Mouse (Mus musculus): Measurements from ENCODE around the gene Abca7. TPM values are rescaled to one million over a fixed set of nuclear protein-coding genes. Genes with fewer than 3 reads are reported as not detected.

Gene Abca7
- polyA plus RNA-seq, 1 experiment from 2014 or later: 4.2 TPM

- 69% methylated on average over 20 of the region's 20 CpGs for WGBS
- no peak overlapping the region for H3K27ac ChIP-seq (ENCODE audit: low read depth, low read length)
- H3K9ac ChIP-seq (ENCODE audit: low read depth, low read length): no peak overlapping the region
- H3K9me3 ChIP-seq (ENCODE audit: control insufficient read depth, low read length): no peaks in the 10 kb centered on the region
- no peaks in the 10 kb centered on the region for H3K27me3 ChIP-seq (replicated peaks; ENCODE audit: control insufficient read depth, insufficient read depth, low read length)
- H3K4me3 ChIP-seq (ENCODE audit: low read length): no peak overlapping the region
- H3K4me2 ChIP-seq (ENCODE audit: low read length): no peak overlapping the region
- no peaks in the 10 kb centered on the region for H3K36me3 ChIP-seq (ENCODE audit: control insufficient read depth, insufficient read depth, low read length)
- H3K4me1 ChIP-seq (ENCODE audit: control insufficient read depth, insufficient read depth, low read depth, low read length): no peaks in the 10 kb centered on the region
- no peak for ATAC-seq
Observed at GRCm38 (mm10) chr10:80027681-80028520, 31.6 kb downstream of the Abca7 start.

DNA sequence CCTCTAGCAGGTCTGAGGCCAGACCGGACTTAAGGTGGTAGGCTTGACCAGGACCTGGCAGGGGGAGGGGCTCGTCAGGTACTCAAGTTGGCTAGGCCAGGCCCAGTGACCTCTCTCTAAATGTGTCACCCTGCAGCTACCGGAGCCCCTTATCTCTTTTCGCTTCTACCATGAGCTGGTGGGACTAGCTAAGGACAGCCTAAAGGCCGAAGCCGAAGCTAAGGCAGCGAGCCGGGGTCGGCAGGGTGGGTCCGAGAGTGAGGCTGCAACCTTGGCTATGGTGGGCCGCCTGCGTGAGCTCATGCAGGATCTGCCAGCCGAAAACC, 32.2 kb downstream of the Abca7 start:
- Histone ChIP-seq H3K9me3 (ENCODE audit: control insufficient read depth, low read length) (no peaks in the 10 kb centered on the region), H3K4me1 (ENCODE audit: control insufficient read depth, insufficient read depth, low read depth, low read length) (no peaks in the 10 kb centered on the region), H3K27ac (ENCODE audit: low read depth, low read length) (no peak overlapping the region), H3K27me3 (replicated peaks; ENCODE audit: control insufficient read depth, insufficient read depth, low read length) (no peaks in the 10 kb centered on the region), H3K4me2 (ENCODE audit: low read length) (no peak overlapping the region), H3K4me3 (ENCODE audit: low read length) (no peak overlapping the region), H3K9ac (ENCODE audit: low read depth, low read length) (no peak overlapping the region), H3K36me3 (ENCODE audit: control insufficient read depth, insufficient read depth, low read length) (no peaks in the 10 kb centered on the region)
- WGBS: 96% methylated on average over 13 of the region's 13 CpGs
- no peak for ATAC-seq

DNA sequence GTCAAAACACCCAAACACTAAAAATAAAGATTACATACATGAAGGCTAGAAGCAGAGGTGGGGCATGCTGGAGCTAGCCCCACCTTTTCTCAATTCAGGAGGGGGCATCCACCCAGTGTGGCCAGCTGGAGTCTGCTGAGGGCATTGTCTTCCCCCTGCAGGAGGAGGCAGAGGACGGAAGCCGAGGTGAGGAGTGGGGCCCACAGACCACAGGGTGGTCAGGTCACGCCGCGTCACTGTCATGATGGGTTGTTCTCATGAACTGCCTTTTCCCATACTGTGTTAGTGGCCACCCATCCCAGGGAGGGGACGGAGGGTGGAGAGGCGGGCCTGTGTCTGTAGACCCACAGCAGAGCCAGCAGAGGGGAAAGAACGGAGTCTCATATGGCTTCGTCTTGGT, 33.9 kb downstream of the Abca7 start:
- no peak overlapping the region for H3K4me2 ChIP-seq (ENCODE audit: low read length)
- H3K9ac ChIP-seq (ENCODE audit: low read depth, low read length): no peak overlapping the region
- peaks cover 2% of the 10 kb centered on the region; the same call in 1 of the 2 replicates for H3K36me3 ChIP-seq (ENCODE audit: control insufficient read depth, insufficient read depth, low read length)
- WGBS: 81% methylated on average over 9 of the region's 9 CpGs
- no peaks in the 10 kb centered on the region for H3K4me1 ChIP-seq (ENCODE audit: control insufficient read depth, insufficient read depth, low read depth, low read length)
- no peak overlapping the region for H3K27ac ChIP-seq (ENCODE audit: low read depth, low read length)
- no peak for ATAC-seq
- no peaks in the 10 kb centered on the region for H3K27me3 ChIP-seq (replicated peaks; ENCODE audit: control insufficient read depth, insufficient read depth, low read length)
- no peaks in the 10 kb centered on the region for H3K9me3 ChIP-seq (ENCODE audit: control insufficient read depth, low read length)
- H3K4me3 ChIP-seq (ENCODE audit: low read length): no peak overlapping the region

DNA sequence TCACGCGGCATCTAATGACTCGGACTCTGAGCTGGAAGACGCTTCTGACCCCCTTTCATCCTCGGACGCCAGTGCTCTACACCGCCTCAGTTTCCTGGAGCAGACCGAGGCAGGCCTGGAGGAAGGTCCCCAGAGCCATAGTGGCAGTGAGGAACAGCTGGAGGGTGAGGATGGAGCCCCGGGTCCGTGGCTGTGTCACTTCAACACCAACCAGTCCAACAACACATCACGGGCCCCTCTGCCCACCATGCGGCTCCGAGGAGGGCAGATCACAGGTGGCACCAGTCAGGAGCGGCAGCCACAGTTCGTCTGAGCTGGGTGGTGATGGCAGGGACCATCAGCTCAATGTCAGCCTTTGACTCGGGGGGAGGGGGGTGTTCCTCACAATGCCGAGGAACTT, 34.4 kb downstream of the Abca7 start:
- Histone ChIP-seq H3K27me3 (replicated peaks; ENCODE audit: control insufficient read depth, insufficient read depth, low read length) (no peaks in the 10 kb centered on the region), H3K9me3 (ENCODE audit: control insufficient read depth, low read length) (no peaks in the 10 kb centered on the region), H3K27ac (ENCODE audit: low read depth, low read length) (no peak overlapping the region), H3K4me1 (ENCODE audit: control insufficient read depth, insufficient read depth, low read depth, low read length) (no peaks in the 10 kb centered on the region), H3K4me3 (ENCODE audit: low read length) (no peak overlapping the region), H3K4me2 (ENCODE audit: low read length) (no peak overlapping the region), H3K36me3 (ENCODE audit: control insufficient read depth, insufficient read depth, low read length) (peaks cover 8% of the 10 kb centered on the region), H3K9ac (ENCODE audit: low read depth, low read length) (peak overlapping the region; percentile 14; the same call in 1 of the 2 replicates)
- ATAC-seq: no peak
- WGBS: 86% methylated on average over 17 of the region's 17 CpGs

- no peak overlapping the region for H3K9ac ChIP-seq (ENCODE audit: low read depth, low read length)
- H3K9me3 ChIP-seq (ENCODE audit: control insufficient read depth, low read length): no peaks in the 10 kb centered on the region
- H3K27me3 ChIP-seq (replicated peaks; ENCODE audit: control insufficient read depth, insufficient read depth, low read length): no peaks in the 10 kb centered on the region
- H3K27ac ChIP-seq (ENCODE audit: low read depth, low read length): no peak overlapping the region
- H3K36me3 ChIP-seq (ENCODE audit: control insufficient read depth, insufficient read depth, low read length): peaks cover 22% of the 10 kb centered on the region
- 74% methylated on average over 5 of the region's 5 CpGs for WGBS
- no peak overlapping the region for H3K4me2 ChIP-seq (ENCODE audit: low read length)
- no peak for ATAC-seq
- H3K4me1 ChIP-seq (ENCODE audit: control insufficient read depth, insufficient read depth, low read depth, low read length): peaks cover 3% of the 10 kb centered on the region; the same call in 1 of the 2 replicates
- no peak overlapping the region for H3K4me3 ChIP-seq (ENCODE audit: low read length)
Observed at GRCm38 (mm10) chr10:80032799-80033480, 36.6 kb downstream of the Abca7 start.

- no peaks in the 10 kb centered on the region for H3K27me3 ChIP-seq (replicated peaks; ENCODE audit: control insufficient read depth, insufficient read depth, low read length)
- no peak overlapping the region for H3K4me3 ChIP-seq (ENCODE audit: low read length)
- H3K4me2 ChIP-seq (ENCODE audit: low read length): no peak overlapping the region
- no peak overlapping the region for H3K9ac ChIP-seq (ENCODE audit: low read depth, low read length)
- H3K36me3 ChIP-seq (ENCODE audit: control insufficient read depth, insufficient read depth, low read length): peaks cover 25% of the 10 kb centered on the region
- WGBS: 56% methylated on average over 9 of the region's 9 CpGs
- no peaks in the 10 kb centered on the region for H3K9me3 ChIP-seq (ENCODE audit: control insufficient read depth, low read length)
- no peak for ATAC-seq
- peaks cover 11% of the 10 kb centered on the region for H3K4me1 ChIP-seq (ENCODE audit: control insufficient read depth, insufficient read depth, low read depth, low read length)
- H3K27ac ChIP-seq (ENCODE audit: low read depth, low read length): no peak overlapping the region
Observed at GRCm38 (mm10) chr10:80033511-80034391, 37.5 kb downstream of the Abca7 start.

DNA sequence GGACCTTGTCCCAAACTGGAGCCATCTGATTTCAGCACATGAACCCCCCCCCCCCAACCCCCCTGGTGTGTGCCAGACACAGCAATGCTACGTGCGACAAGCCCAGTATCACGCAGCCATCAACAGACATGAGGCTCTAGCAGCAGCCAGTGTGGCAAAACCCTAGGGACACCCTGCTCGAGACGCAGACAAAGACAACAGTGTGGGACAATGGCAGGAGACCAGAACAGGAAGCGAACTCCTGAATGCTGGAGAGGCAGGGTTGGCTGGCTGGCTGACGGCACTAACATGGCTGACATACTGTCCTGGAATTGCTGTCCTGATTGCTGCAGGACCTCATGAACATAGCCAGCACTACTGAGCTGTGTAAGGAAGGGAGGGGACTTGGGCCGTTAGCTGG, 38.9 kb downstream of the Abca7 start:
- Histone ChIP-seq H3K27ac (ENCODE audit: low read depth, low read length) (no peak overlapping the region), H3K9me3 (ENCODE audit: control insufficient read depth, low read length) (no peaks in the 10 kb centered on the region), H3K4me2 (ENCODE audit: low read length) (no peak overlapping the region), H3K27me3 (replicated peaks; ENCODE audit: control insufficient read depth, insufficient read depth, low read length) (no peaks in the 10 kb centered on the region), H3K9ac (ENCODE audit: low read depth, low read length) (no peak overlapping the region), H3K36me3 (ENCODE audit: control insufficient read depth, insufficient read depth, low read length) (peaks cover 25% of the 10 kb centered on the region), H3K4me1 (ENCODE audit: control insufficient read depth, insufficient read depth, low read depth, low read length) (peaks cover 14% of the 10 kb centered on the region), H3K4me3 (ENCODE audit: low read length) (no peak overlapping the region)
- WGBS: 69% methylated on average over 8 of the region's 8 CpGs
- no peak for ATAC-seq

DNA sequence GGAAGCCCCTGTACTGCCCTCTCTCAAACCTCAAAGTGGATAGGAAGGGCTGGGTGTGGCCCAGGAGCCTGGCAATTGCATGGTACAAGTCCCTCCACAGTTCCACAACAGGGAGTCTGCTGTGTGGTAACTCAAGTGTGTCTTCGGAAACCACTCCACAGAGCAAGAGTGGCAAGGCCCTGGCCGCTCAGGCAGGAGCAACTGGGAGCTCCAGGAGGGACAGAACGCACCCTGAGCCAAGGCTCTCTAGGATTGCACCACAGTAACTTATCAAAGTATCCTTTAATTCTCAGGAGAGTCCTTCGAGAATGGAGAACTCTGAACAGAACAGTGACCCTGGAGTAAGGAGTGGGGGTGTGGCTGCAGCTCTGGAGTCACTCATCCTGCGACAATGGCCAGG, 39.4 kb downstream of the Abca7 start:
- WGBS: 95% methylated on average over 5 of the region's 5 CpGs
- Histone ChIP-seq H3K9ac (ENCODE audit: low read depth, low read length) (no peak overlapping the region), H3K27me3 (replicated peaks; ENCODE audit: control insufficient read depth, insufficient read depth, low read length) (no peaks in the 10 kb centered on the region), H3K4me2 (ENCODE audit: low read length) (no peak overlapping the region), H3K27ac (ENCODE audit: low read depth, low read length) (no peak overlapping the region), H3K4me3 (ENCODE audit: low read length) (no peak overlapping the region), H3K4me1 (ENCODE audit: control insufficient read depth, insufficient read depth, low read depth, low read length) (peaks cover 14% of the 10 kb centered on the region), H3K9me3 (ENCODE audit: control insufficient read depth, low read length) (no peaks in the 10 kb centered on the region), H3K36me3 (ENCODE audit: control insufficient read depth, insufficient read depth, low read length) (peaks cover 25% of the 10 kb centered on the region)
- no peak for ATAC-seq

GRCm38 (mm10) chr10:80036832-80037231, 40.5 kb downstream of the Abca7 start:
- H3K4me1 ChIP-seq (ENCODE audit: control insufficient read depth, insufficient read depth, low read depth, low read length): peaks cover 14% of the 10 kb centered on the region
- 94% methylated on average over 13 of the region's 13 CpGs for WGBS
- no peak overlapping the region for H3K27ac ChIP-seq (ENCODE audit: low read depth, low read length)
- H3K9me3 ChIP-seq (ENCODE audit: control insufficient read depth, low read length): no peaks in the 10 kb centered on the region
- no peak overlapping the region for H3K4me2 ChIP-seq (ENCODE audit: low read length)
- peaks cover 25% of the 10 kb centered on the region for H3K36me3 ChIP-seq (ENCODE audit: control insufficient read depth, insufficient read depth, low read length)
- H3K9ac ChIP-seq (ENCODE audit: low read depth, low read length): no peak overlapping the region
- no peak overlapping the region for H3K4me3 ChIP-seq (ENCODE audit: low read length)
- ATAC-seq: no peak
- no peaks in the 10 kb centered on the region for H3K27me3 ChIP-seq (replicated peaks; ENCODE audit: control insufficient read depth, insufficient read depth, low read length)
